Mouse (Mus musculus) liver, postnatal 0 days (tissue): ENCODE results near the gene Raph1.

Experiments used
- CTCF ChIP-seq: sonication (generic); IDR thresholded peaks from 2 replicates; pipeline ENCODE4 v1.5.1; 2016; ENCODE audit warnings: antibody characterized with exemption, low read depth
- EP300 ChIP-seq: IDR thresholded peaks from 2 replicates; pipeline ENCODE4 v1.6.1; 2016; ENCODE audit warnings: antibody characterized with exemption, low read depth, mild to moderate bottlenecking

GRCm38 (mm10) chr1:60539272-60539671, 27.6 kb downstream of the Raph1 start:
- TF ChIP-seq EP300: no peak
- no peak for TF ChIP-seq CTCF
